Mouse (Mus musculus): ENCODE results near the gene Krt81. TPM values are rescaled to one million over a fixed set of nuclear protein-coding genes. Genes with fewer than 3 reads are reported as not detected.

The Krt81 gene
- polyA plus RNA-seq (2012): not detected in 2 replicates

DNA sequence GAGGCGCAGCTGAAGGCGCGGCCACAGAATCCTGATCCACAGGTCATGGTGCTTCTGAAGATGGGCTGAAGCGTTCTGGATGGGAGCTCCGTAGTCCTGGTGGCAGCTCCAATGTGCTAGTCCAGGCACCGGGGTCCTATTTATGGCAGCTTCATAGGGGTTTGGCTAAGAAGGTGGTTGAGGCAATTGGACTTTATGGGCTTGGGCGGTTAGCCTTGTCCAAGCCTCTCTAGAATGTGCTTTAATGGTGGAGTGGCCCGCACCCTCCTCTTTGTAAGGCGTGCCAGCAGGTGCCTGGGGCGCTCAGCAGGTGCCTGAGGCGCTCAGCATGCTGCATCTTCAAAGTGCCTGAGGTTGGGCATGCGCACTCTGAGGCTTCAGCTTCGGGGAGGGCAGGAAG, at the start of gene Krt81:
Gene Krt81, minus strand, starts transcription at position 101 of the 400 bp plus-strand sequence.
- H3K36me3 ChIP-seq (ENCODE audit: control insufficient read depth): no peaks in the 10 kb centered on the region
- no peak for TF ChIP-seq TAL1 (IDR thresholded peaks at IDR 0.05; ENCODE audit: low read length)
- TF ChIP-seq GATA1 (IDR thresholded peaks at IDR 0.05; ENCODE audit: low read length): no peak
- no peaks in the 10 kb centered on the region for H3K4me1 ChIP-seq (ENCODE audit: control insufficient read depth)
- no peaks in the 10 kb centered on the region for H3K9me3 ChIP-seq (ENCODE audit: control insufficient read depth, low read length)
- H3K4me3 ChIP-seq (replicated peaks): no peak within 1 kb of the TSS
- H3K27me3 ChIP-seq (ENCODE audit: control insufficient read depth): no peaks in the 10 kb centered on the region

DNA sequence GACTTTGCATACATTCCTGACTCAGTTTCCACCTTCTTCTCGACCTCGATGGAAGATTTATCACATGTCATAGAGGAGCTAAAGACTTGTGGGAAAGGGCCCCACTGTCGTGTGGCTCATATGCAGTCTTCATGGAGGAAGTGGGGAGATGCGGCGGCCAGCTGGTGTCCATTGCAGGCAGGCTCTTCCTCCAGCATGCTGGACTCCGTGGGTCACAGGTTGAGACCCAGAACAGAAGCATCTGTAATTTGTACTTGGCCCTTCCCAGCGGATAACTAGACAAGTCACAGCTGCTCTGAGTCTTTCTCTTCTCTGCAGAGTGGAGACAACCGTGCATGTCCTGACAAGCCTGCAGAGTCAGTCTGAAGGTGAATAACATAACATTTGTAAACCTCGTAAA, 44.7 kb upstream of the Krt81 start:
- Histone ChIP-seq H3K27me3 (ENCODE audit: control insufficient read depth) (no peaks in the 10 kb centered on the region), H3K4me3 (replicated peaks) (no peak overlapping the region), H3K4me1 (ENCODE audit: control insufficient read depth) (no peaks in the 10 kb centered on the region)

DNA sequence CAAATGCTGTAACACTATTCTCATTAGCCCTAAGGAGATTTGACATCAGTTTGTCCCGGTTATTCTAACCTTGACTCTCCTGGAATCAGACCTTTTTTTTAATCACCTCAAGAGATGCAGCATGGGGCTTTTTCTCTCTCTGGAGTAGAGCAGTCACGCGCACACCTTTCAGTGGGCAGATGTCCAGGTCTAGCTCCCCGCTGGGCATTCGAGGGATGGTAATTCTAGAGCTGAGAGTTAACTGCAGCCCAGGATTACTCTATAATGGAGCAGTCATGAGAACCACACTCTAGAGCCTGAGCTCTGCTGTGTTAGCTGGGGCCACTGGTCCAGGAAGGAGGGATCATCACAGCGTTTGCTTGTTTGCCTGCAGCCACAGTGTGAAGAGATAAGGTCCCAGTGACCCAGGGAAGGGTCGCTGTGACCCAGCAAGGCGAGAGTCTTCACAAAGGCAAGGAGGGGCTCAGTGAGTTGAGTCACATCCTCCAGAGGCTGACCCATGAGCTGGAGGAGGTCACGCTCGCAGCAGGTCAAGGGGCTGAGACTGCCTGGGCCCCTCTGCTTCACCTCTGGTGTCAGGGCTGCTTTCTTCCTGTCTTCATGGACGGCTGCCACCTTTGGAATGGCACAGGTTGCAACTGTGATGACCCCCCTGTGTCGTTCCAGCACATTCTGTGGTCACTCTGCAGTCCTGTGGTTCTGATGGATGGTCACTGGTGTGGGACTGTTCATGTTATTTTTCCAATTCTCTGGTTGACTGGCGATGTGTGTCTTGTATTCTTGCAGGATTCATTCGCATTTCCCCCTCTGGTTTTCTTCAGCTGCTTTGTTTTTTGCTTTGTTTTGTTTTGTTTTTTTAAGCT, 43.6 kb upstream of the Krt81 start:
- Histone ChIP-seq H3K4me3 (replicated peaks) (no peak overlapping the region), H3K27me3 (ENCODE audit: control insufficient read depth) (no peaks in the 10 kb centered on the region), H3K9me3 (ENCODE audit: control insufficient read depth, low read length) (no peaks in the 10 kb centered on the region), H3K4me1 (ENCODE audit: control insufficient read depth) (no peaks in the 10 kb centered on the region), H3K36me3 (ENCODE audit: control insufficient read depth) (no peaks in the 10 kb centered on the region)
- TF ChIP-seq TAL1 (IDR thresholded peaks at IDR 0.05; ENCODE audit: low read length): no peak
- no peak for TF ChIP-seq GATA1 (IDR thresholded peaks at IDR 0.05; ENCODE audit: low read length)

More for the DNA sequence above, 44.7 kb upstream of the Krt81 start:
- Histone ChIP-seq H3K36me3 (ENCODE audit: control insufficient read depth) (no peaks in the 10 kb centered on the region), H3K9me3 (ENCODE audit: control insufficient read depth, low read length) (no peaks in the 10 kb centered on the region)
- TF ChIP-seq GATA1 (IDR thresholded peaks at IDR 0.05; ENCODE audit: low read length) (no peak), TAL1 (IDR thresholded peaks at IDR 0.05; ENCODE audit: low read length) (no peak)

DNA sequence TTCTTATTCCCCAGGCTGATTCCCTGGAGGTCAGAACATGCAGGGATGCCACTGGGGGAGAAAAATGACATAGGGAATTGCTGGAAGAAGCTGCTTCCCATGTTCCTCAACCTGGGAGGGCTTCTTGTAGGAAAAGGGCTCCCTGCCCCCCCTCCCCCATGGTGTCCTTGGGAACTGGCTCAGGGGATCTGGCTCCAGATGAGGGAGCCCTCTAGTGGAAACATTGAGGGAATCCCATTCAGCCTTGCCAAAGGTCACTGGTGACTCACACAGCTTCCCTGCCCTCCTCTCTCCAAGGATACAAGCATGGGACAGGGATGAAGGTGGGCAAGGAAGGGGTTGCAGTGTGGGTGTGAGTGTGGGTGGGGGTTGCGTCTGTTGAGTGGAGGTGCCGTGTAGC, 33.6 kb upstream of the Krt81 start:
- H3K36me3 ChIP-seq (ENCODE audit: control insufficient read depth): no peaks in the 10 kb centered on the region
- no peaks in the 10 kb centered on the region for H3K4me1 ChIP-seq (ENCODE audit: control insufficient read depth)
- H3K4me3 ChIP-seq (replicated peaks): no peak overlapping the region
- H3K9me3 ChIP-seq (ENCODE audit: control insufficient read depth, low read length): no peaks in the 10 kb centered on the region
- TF ChIP-seq GATA1 (IDR thresholded peaks at IDR 0.05; ENCODE audit: low read length): no peak
- TF ChIP-seq TAL1 (IDR thresholded peaks at IDR 0.05; ENCODE audit: low read length): no peak
- H3K27me3 ChIP-seq (ENCODE audit: control insufficient read depth): no peaks in the 10 kb centered on the region

DNA sequence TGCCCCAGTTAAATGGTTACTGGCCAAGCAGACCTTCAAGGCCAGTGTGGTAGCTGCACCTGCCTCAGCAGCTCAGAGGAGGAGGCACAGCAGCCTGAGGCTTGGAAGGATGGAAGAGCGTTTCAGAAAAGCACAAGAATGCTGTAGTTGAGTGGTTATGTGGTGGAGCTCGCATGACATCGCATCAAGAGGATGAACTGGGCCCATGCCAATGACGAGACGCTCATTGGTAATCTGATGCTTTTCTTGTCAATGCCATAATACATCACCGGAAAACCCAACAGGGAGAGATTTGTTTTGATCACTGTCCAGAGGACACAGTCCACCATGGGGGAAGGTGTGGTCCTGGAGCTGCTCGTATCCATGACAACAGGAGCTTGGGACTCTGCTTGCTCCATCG, 31.7 kb upstream of the Krt81 start:
- Histone ChIP-seq H3K4me3 (replicated peaks) (no peak overlapping the region), H3K9me3 (ENCODE audit: control insufficient read depth, low read length) (no peaks in the 10 kb centered on the region), H3K27me3 (ENCODE audit: control insufficient read depth) (no peaks in the 10 kb centered on the region), H3K36me3 (ENCODE audit: control insufficient read depth) (no peaks in the 10 kb centered on the region), H3K4me1 (ENCODE audit: control insufficient read depth) (no peaks in the 10 kb centered on the region)
- no peak for TF ChIP-seq GATA1 (IDR thresholded peaks at IDR 0.05; ENCODE audit: low read length)
- TF ChIP-seq TAL1 (IDR thresholded peaks at IDR 0.05; ENCODE audit: low read length): no peak

DNA sequence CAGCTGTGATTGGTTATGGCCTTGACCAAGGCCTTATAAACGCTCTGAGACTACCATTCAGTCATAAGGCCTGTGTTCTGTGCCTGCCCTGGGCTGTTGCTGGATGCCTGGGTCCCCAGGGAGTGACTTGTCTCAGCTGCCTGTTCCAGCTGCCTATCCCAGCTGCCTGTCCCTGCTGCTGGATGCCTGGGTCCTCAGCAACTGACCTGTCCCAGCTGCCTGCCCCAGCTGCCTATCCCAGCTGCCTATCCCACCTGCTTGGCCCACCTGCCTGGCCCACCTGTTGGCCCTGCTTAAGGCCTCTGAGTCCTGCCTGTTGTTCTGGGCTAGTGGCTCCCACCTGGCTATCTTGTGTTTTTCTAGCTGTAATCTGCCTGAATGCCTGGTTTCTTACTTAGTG, 30.7 kb upstream of the Krt81 start:
- Histone ChIP-seq H3K27me3 (ENCODE audit: control insufficient read depth) (no peaks in the 10 kb centered on the region), H3K4me1 (ENCODE audit: control insufficient read depth) (no peaks in the 10 kb centered on the region), H3K4me3 (replicated peaks) (no peak overlapping the region), H3K9me3 (ENCODE audit: control insufficient read depth, low read length) (no peaks in the 10 kb centered on the region), H3K36me3 (ENCODE audit: control insufficient read depth) (no peaks in the 10 kb centered on the region)
- no peak for TF ChIP-seq TAL1 (IDR thresholded peaks at IDR 0.05; ENCODE audit: low read length)
- TF ChIP-seq GATA1 (IDR thresholded peaks at IDR 0.05; ENCODE audit: low read length): no peak

DNA sequence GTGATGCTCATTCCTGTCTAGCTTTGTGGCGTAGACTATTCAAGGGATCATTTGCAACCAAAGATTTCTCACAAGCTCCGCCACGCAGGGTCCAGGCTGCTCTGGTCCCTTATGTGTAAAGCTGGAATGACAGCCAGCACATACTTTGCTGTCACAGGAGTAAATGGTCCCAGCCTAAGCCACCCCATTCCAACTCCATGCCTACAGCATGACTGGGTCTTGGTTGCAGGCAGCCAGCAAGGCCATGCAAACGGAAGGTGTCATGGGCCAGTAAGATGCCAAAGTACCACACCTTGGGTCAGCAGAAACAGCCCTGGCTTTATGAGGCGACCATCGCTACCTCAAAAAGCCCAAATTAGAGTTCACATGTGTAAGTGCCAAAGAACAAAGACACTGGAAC, 30.2 kb upstream of the Krt81 start:
- TF ChIP-seq TAL1 (IDR thresholded peaks at IDR 0.05; ENCODE audit: low read length) (no peak), GATA1 (IDR thresholded peaks at IDR 0.05; ENCODE audit: low read length) (no peak)
- Histone ChIP-seq H3K4me1 (ENCODE audit: control insufficient read depth) (no peaks in the 10 kb centered on the region), H3K9me3 (ENCODE audit: control insufficient read depth, low read length) (no peaks in the 10 kb centered on the region), H3K36me3 (ENCODE audit: control insufficient read depth) (no peaks in the 10 kb centered on the region), H3K27me3 (ENCODE audit: control insufficient read depth) (no peaks in the 10 kb centered on the region), H3K4me3 (replicated peaks) (no peak overlapping the region)

DNA sequence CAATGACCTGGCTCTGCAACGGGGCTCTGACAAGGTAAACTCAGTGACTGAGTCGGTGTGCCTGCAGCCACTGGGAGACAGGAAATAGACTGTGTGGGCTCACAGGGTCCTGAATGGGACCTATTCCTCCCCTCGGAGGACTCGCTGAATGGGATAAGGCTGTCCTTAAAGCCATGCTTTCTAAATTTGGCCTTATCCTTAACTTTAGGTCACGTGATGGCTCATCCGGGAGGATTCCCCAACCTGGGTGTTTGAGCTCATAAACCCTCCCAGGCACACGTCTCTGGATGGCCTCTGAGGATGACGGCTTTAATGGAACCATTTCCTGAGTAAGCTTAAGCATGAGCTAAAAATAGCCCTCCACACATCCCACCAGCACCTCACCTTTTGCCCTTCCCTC, 29.2 kb upstream of the Krt81 start:
- H3K9me3 ChIP-seq (ENCODE audit: control insufficient read depth, low read length): no peaks in the 10 kb centered on the region
- TF ChIP-seq GATA1 (IDR thresholded peaks at IDR 0.05; ENCODE audit: low read length) (no peak), TAL1 (IDR thresholded peaks at IDR 0.05; ENCODE audit: low read length) (no peak)
- no peak overlapping the region for H3K4me3 ChIP-seq (replicated peaks)
- H3K36me3 ChIP-seq (ENCODE audit: control insufficient read depth): no peaks in the 10 kb centered on the region
- H3K27me3 ChIP-seq (ENCODE audit: control insufficient read depth): no peaks in the 10 kb centered on the region
- no peaks in the 10 kb centered on the region for H3K4me1 ChIP-seq (ENCODE audit: control insufficient read depth)

DNA sequence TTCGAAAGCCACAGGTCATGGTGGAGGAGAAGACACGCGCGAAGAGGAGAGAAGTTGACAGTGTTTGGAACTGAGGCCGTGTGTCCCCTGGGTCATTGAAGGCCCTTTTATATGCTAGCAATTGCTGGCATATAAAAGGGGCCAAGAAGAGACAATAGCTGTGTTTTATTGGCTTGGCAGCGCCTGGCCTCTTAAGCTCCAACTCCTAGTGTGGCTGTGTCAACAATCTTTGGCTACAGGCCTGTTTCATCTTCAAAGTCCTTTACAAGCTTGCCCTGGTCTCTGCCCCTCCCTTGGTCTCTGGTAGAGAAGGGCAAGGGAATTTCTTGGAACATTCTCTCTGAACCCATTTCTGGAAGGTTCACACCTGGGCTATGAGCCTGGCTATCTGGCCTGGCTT, 27.9 kb upstream of the Krt81 start, which contains the start of gene Krt83:
Gene Krt83, minus strand, starts transcription at position 82 of the 400 bp plus-strand sequence.
- H3K4me3 ChIP-seq (replicated peaks): no peak within 1 kb of the TSS
- no peaks in the 10 kb centered on the region for H3K36me3 ChIP-seq (ENCODE audit: control insufficient read depth)
- TF ChIP-seq GATA1 (IDR thresholded peaks at IDR 0.05; ENCODE audit: low read length) (no peak), TAL1 (IDR thresholded peaks at IDR 0.05; ENCODE audit: low read length) (no peak)
- no peaks in the 10 kb centered on the region for H3K9me3 ChIP-seq (ENCODE audit: control insufficient read depth, low read length)
- H3K27me3 ChIP-seq (ENCODE audit: control insufficient read depth): no peaks in the 10 kb centered on the region
- H3K4me1 ChIP-seq (ENCODE audit: control insufficient read depth): no peaks in the 10 kb centered on the region
